Mouse (Mus musculus) embryonic facial prominence, embryonic 13.5 days (tissue): ENCODE data around the gene Hectd4. TPM values are rescaled to one million over a fixed set of nuclear protein-coding genes. Genes with fewer than 3 reads are reported as not detected.

ENCODE experiments used
- ATAC-seq: fragments of 200-750 bp; cut with Nextera tagmentation; 2 replicates; pipeline ENCODE4 v1.8.0; 2017; ENCODE audit warnings: low read depth; ENCODE audit not compliant: insufficient number of reproducible peaks, insufficient read depth, low FRiP score, low TSS enrichment
- H3K27ac ChIP-seq: fragments of 300-500 bp; sonication (generic); 2 replicates; pipeline ENCODE4 v1.5.1; 2015; ENCODE audit warnings: moderate library complexity, mild to moderate bottlenecking, inconsistent platforms
- H3K27me3 ChIP-seq: fragments of 300-500 bp; sonication (generic); 2 replicates; pipeline ENCODE4 v1.6.1; 2015; ENCODE audit warnings: mild to moderate bottlenecking, inconsistent platforms
- H3K36me3 ChIP-seq: fragments of 300-500 bp; sonication (generic); 2 replicates; pipeline ENCODE4 v1.6.1; 2015; ENCODE audit warnings: mild to moderate bottlenecking, inconsistent platforms
- H3K4me1 ChIP-seq: fragments of 300-500 bp; sonication (generic); 2 replicates; pipeline ENCODE4 v1.6.1; 2015; ENCODE audit warnings: inconsistent platforms
- H3K4me2 ChIP-seq: fragments of 300-500 bp; sonication (generic); 2 replicates; pipeline ENCODE4 v1.6.1; 2015; ENCODE audit warnings: moderate library complexity, mild to moderate bottlenecking, inconsistent platforms
- H3K4me3 ChIP-seq: fragments of 300-500 bp; sonication (generic); 2 replicates; pipeline ENCODE4 v1.5.1; 2015; ENCODE audit warnings: mild to moderate bottlenecking, inconsistent platforms
- H3K9ac ChIP-seq: fragments of 300-500 bp; sonication (generic); 2 replicates; pipeline ENCODE4 v1.6.1; 2015; ENCODE audit warnings: mild to moderate bottlenecking, inconsistent platforms
- H3K9me3 ChIP-seq: fragments of 300-500 bp; sonication (generic); 2 replicates; pipeline ENCODE4 v1.6.1; 2016; ENCODE audit warnings: inconsistent platforms
- WGBS: fragments of 180-500 bp; shearing (Covaris S2); methylation state at CpG from one replicate; pipeline ENCODE4 v1.1.7; 2015; ENCODE audit warnings: mixed read lengths; 5-methylcytosine and 5-hydroxymethylcytosine counted together
- polyA plus RNA-seq: library from polyadenylated mRNA; unstranded; fragments of >200 nt; fragmentation: Nextera tagmentation; extraction: Ambion mirVana; gene quantifications from 2 replicates; pipeline ENCODE4 v1.2.1, GENCODE M21; 2015

Hectd4 gene
- polyA plus RNA-seq, 1 experiment from 2014 or later = 4.7 TPM

DNA sequence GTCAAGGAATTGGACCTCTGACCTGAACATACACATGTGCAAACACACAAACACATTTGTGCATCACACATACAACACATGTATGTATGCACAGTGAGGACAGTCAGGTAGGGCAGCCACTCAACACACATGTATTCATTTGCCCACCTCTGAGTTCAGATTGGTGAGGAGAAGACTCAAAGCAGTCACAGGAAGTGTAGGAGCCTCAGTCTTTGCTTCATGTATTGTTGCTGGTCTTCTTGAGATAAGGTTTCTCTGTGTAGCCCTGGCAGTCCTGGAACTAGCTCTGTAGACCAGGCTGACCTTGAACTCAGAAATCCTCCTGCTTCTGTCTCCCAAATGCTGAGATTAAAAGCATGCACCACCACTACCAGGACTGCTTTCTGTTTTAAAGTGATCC, 21.2 kb downstream of the Hectd4 start:
- Histone ChIP-seq H3K9me3 (no peaks in the 10 kb centered on the region), H3K9ac (no peak overlapping the region), H3K27me3 (no peaks in the 10 kb centered on the region), H3K4me3 (no peak overlapping the region), H3K4me1 (no peaks in the 10 kb centered on the region), H3K4me2 (no peak overlapping the region), H3K36me3 (no peaks in the 10 kb centered on the region), H3K27ac (no peak overlapping the region)
- ATAC-seq = no peak

DNA sequence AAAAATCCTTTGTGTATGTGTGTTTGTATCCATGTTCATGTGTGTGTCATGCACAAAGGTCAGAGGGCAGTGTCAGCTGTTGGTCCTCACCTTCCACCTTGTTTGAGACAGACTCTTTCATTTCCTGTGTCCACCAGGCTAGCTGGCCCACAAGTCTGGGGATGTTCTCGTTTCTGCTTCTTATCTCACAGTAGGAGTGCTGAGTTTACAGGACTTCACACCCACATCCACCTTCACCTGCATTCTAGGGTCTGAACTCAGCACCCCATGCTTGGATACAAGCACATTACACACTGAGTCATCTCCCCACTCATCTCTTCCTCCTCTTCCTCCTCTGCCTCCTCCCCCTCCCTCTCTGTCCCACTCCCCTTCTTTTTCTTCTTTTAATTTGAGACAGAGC, 22.2 kb downstream of the Hectd4 start:
- 67% methylated on average over 1 of the region's 1 CpGs for WGBS
- H3K4me1 ChIP-seq = no peaks in the 10 kb centered on the region
- no peak overlapping the region for H3K9ac ChIP-seq
- no peaks in the 10 kb centered on the region for H3K36me3 ChIP-seq
- H3K27ac ChIP-seq = no peak overlapping the region
- H3K4me3 ChIP-seq = no peak overlapping the region
- H3K9me3 ChIP-seq = no peaks in the 10 kb centered on the region
- no peak overlapping the region for H3K4me2 ChIP-seq
- no peaks in the 10 kb centered on the region for H3K27me3 ChIP-seq
- no peak for ATAC-seq

DNA sequence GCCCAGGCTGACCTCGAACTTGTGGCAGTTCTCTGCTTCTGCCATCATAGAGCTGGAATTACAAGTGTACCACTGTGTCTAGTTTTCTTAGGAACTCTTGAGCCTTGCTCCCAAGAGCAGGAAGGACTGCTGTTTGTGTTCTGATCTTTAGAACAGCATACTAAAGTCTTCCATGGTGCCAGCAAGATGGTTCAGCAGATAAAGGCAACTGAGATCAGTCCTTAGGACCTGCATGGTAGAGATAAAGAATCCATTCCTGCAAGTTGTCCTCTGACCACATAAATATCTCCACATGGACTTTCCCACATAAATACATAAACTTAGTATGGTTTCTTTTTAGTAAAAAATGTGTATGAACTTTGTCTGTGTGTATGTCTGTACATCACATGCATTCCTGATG, 22.7 kb downstream of the Hectd4 start:
- Histone ChIP-seq H3K9ac (no peak overlapping the region), H3K27ac (no peak overlapping the region), H3K4me2 (no peak overlapping the region), H3K4me3 (no peak overlapping the region), H3K9me3 (no peaks in the 10 kb centered on the region), H3K36me3 (no peaks in the 10 kb centered on the region), H3K4me1 (no peaks in the 10 kb centered on the region), H3K27me3 (no peaks in the 10 kb centered on the region)
- WGBS = 88% methylated on average over 1 of the region's 1 CpGs
- no peak for ATAC-seq

DNA sequence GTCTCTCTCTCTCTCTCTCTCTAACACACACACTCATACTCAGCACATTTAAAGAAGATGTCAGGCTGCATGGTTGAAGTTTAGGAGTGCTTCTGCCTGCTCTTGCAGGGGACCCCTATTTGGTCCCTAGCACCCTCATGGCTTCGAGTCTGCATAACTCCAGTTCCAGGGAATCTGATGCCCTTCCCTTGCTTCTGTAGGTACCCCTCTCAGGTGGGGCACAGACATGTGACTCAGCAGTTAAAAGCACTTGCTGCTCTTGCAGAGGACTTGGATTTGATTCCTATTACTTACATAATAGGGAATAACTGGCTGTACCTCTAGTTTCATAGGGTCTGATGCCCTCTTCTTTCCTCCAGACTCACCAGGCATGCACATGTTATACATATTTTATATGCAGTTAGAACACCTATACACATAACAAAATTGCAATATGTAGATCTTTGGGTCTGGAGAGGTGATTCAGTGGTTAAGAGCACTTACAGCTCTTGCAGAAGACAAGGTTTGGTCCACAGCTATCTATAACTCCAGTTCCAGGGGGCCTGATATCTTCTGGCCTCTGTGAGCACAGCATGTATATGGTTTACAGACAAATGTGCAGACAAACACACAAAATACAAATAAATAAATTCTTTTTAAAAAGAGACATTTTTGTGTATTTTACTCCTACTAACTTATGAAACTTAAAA, 23.8 kb downstream of the Hectd4 start:
- H3K27ac ChIP-seq = no peak overlapping the region
- no peaks in the 10 kb centered on the region for H3K36me3 ChIP-seq
- 91% methylated on average over 1 of the region's 1 CpGs for WGBS
- no peak overlapping the region for H3K9ac ChIP-seq
- H3K4me1 ChIP-seq = no peaks in the 10 kb centered on the region
- H3K4me2 ChIP-seq = no peak overlapping the region
- no peak for ATAC-seq
- no peaks in the 10 kb centered on the region for H3K9me3 ChIP-seq
- H3K27me3 ChIP-seq = no peaks in the 10 kb centered on the region
- H3K4me3 ChIP-seq = no peak overlapping the region

DNA sequence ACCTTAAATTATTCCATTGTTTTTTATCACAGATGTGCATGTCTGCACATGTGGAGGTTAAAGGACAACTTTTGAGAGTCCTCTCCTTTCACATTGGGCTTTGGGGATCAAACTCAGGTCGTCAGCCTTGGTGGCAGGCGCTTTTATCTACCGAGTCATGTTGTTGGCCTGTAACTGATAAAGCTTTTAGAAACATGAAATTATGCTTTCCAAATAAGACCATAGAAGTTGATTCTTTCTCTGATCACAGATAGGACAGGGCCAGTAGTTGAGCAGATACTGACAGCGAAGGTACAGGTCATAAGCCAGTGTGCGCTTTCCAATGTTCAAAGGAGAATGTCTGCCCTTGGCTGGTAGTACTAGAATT, 24.3 kb downstream of the Hectd4 start:
- 88% methylated on average over 5 of the region's 5 CpGs for WGBS
- Histone ChIP-seq H3K9me3 (no peaks in the 10 kb centered on the region), H3K4me3 (no peak overlapping the region), H3K4me2 (no peak overlapping the region), H3K27me3 (no peaks in the 10 kb centered on the region), H3K9ac (no peak overlapping the region), H3K36me3 (no peaks in the 10 kb centered on the region), H3K4me1 (no peaks in the 10 kb centered on the region), H3K27ac (no peak overlapping the region)
- no peak for ATAC-seq

DNA sequence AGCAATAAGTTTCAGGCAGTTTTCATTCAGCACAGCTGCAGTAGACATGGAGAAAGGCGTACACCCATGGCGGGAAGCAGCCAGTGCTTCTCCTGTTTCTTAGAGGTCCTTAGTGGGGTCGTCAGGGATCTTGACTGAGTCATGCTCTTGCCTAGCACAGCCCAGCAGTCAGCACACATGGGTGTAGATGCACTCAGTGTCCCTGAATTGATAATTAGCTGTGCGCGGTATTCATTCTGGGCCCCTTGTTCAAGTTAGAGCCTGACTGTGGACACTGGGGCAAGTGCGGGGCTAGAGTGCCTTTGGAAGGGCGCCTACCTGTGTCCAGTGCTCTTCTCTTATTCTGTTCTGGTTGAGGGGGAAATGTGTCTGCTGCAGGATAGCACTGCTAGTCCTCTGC, 25.2 kb downstream of the Hectd4 start:
- no peak overlapping the region for H3K9ac ChIP-seq
- ATAC-seq = no peak
- H3K4me2 ChIP-seq = no peak overlapping the region
- no peaks in the 10 kb centered on the region for H3K36me3 ChIP-seq
- H3K4me1 ChIP-seq = no peaks in the 10 kb centered on the region
- H3K4me3 ChIP-seq = no peak overlapping the region
- H3K27me3 ChIP-seq = no peaks in the 10 kb centered on the region
- no peaks in the 10 kb centered on the region for H3K9me3 ChIP-seq
- WGBS = 81% methylated on average over 7 of the region's 7 CpGs
- no peak overlapping the region for H3K27ac ChIP-seq

DNA sequence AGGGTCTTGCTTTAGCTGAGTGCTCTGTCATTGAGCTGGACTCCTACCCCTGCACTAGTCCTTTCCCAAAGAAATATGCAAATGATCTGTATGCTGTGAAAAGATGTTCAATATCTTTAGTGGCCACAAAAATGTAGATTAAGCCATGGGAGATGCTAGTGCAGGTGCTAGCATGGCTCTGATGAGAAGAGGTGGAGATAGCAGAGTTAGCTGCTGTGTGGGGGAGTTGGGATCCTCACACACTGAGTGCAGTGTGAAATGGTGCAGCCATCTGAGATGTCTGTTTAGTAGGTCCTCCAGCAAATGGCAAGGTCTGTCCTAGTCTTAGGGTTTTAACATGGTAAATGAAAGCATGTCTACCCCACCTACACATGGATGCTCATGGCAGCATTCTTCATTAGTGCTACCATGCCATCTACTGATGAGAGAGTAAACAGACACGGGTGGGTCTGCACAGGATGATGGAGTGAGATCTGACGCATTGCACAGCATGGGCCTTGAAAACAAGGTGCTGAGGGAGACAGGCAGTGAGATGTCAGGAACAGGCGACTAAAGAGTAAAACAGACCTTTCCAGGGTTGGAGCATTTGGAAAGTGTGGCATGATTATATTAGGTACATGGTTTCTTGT, 28.9 kb downstream of the Hectd4 start:
- H3K4me2 ChIP-seq = no peak overlapping the region
- no peak overlapping the region for H3K27ac ChIP-seq
- no peaks in the 10 kb centered on the region for H3K4me1 ChIP-seq
- H3K9me3 ChIP-seq = no peaks in the 10 kb centered on the region
- H3K36me3 ChIP-seq = peaks cover 2% of the 10 kb centered on the region
- WGBS = 82% methylated on average over 3 of the region's 3 CpGs
- H3K4me3 ChIP-seq = no peak overlapping the region
- no peak overlapping the region for H3K9ac ChIP-seq
- no peak for ATAC-seq
- no peaks in the 10 kb centered on the region for H3K27me3 ChIP-seq

DNA sequence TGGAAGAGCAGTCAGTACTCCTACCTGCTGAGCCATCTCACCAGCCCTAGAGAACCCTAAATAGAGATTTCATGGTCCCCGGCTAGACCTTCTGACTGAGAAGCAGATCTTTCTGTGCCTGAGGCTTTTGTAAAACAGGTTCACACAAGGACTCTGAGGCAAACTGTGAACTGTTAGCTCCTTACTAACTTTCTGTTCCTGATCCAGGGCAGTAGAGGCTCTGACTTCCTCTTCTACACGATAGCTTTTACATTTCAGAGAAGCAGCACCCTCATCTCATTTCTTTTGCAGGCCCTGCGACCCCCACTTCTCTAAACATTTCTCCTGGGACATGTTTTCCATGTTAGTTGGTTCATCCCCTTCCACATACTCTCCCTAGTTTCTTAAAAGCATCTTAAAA, 29.7 kb downstream of the Hectd4 start:
- no peaks in the 10 kb centered on the region for H3K27me3 ChIP-seq
- WGBS = 83% methylated on average over 3 of the region's 3 CpGs
- H3K4me2 ChIP-seq = no peak overlapping the region
- no peaks in the 10 kb centered on the region for H3K4me1 ChIP-seq
- no peak overlapping the region for H3K9ac ChIP-seq
- H3K9me3 ChIP-seq = no peaks in the 10 kb centered on the region
- H3K4me3 ChIP-seq = no peak overlapping the region
- H3K36me3 ChIP-seq = peaks cover 8% of the 10 kb centered on the region
- no peak for ATAC-seq
- H3K27ac ChIP-seq = no peak overlapping the region

DNA sequence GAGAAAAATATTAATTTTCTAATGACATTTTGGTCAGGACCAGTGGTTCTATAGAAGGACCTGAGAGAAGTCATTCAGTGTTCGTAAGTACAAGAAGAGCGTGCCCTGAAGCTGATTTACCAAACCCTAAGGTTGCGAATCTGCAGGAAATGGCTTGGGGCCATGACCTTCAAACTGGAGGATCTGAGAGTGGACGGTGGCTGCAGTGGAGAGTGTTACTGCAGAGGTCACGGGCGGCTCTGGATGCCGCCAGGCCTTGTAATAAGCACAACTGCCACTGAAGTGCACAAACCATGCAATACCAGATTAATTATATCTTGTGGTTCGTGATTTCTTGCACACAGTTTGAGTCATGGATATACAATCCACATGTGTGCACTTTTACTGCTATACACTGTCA, 31.8 kb downstream of the Hectd4 start:
- no peaks in the 10 kb centered on the region for H3K4me1 ChIP-seq
- no peak overlapping the region for H3K4me3 ChIP-seq
- no peak overlapping the region for H3K27ac ChIP-seq
- no peak for ATAC-seq
- peaks cover 25% of the 10 kb centered on the region for H3K36me3 ChIP-seq
- no peaks in the 10 kb centered on the region for H3K9me3 ChIP-seq
- WGBS = 52% methylated on average over 8 of the region's 8 CpGs
- no peak overlapping the region for H3K4me2 ChIP-seq
- H3K9ac ChIP-seq = no peak overlapping the region
- H3K27me3 ChIP-seq = no peaks in the 10 kb centered on the region

DNA sequence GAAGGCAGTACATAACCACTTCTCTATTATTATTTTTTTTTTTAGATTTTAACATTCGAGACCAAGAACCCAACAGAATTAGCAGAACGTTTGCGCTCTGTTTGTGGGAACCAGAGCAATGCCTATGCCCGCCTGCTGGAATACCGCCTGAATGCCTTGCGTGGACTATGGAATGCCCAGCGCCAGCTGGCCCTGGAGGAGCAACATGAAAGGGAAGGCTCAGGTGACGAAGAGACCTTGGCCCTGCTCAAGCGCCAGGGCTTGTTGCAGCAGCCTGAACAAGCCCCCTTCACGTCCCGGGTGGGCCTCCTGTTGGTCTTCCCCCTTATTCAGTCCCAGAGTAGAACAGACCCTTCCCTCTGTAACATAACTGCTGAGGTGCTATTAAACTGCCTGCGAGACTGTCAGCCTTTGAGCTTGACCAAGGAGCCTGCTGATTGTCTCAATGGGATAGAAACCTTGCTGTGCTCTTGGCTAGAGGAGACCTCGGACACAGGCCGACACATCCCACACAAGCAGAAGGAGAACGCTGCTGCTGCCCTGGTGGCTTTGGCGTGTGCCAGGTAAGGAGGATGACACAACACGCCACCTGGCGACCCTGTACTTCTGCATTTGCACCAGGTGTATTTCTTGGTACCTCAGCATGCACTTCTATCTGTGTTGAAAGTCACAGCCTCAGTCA, 33.9 kb downstream of the Hectd4 start:
- Histone ChIP-seq H3K9me3 (no peaks in the 10 kb centered on the region), H3K36me3 (peaks cover 34% of the 10 kb centered on the region), H3K4me2 (no peak overlapping the region), H3K27me3 (no peaks in the 10 kb centered on the region), H3K9ac (no peak overlapping the region), H3K4me3 (no peak overlapping the region), H3K27ac (no peak overlapping the region), H3K4me1 (no peaks in the 10 kb centered on the region)
- no peak for ATAC-seq
- WGBS = 88% methylated on average over 18 of the region's 18 CpGs

DNA sequence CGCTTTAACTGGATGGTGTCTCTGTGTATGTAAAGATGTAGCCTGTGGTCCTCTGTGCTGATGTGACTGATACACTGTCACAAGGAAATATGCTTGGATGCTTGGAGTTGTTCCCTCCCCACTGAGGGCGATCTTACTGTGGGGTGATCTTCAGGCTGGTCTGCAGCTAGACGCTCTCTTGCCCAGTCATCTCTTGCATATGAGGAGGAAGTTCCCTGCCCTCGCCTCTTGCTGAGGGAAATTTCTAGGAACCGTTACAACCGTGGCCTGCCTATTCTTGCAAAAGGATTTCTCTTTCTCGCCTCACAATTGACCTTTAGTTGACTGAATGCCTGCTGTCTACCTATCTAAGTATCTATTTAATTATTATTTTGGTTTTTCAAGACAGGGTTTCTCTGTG, 35.0 kb downstream of the Hectd4 start:
- Histone ChIP-seq H3K27me3 (no peaks in the 10 kb centered on the region), H3K9ac (no peak overlapping the region), H3K9me3 (no peaks in the 10 kb centered on the region), H3K4me3 (no peak overlapping the region), H3K36me3 (peaks cover 38% of the 10 kb centered on the region), H3K4me1 (no peaks in the 10 kb centered on the region), H3K4me2 (no peak overlapping the region), H3K27ac (no peak overlapping the region)
- no peak for ATAC-seq
- WGBS = 88% methylated on average over 7 of the region's 7 CpGs

DNA sequence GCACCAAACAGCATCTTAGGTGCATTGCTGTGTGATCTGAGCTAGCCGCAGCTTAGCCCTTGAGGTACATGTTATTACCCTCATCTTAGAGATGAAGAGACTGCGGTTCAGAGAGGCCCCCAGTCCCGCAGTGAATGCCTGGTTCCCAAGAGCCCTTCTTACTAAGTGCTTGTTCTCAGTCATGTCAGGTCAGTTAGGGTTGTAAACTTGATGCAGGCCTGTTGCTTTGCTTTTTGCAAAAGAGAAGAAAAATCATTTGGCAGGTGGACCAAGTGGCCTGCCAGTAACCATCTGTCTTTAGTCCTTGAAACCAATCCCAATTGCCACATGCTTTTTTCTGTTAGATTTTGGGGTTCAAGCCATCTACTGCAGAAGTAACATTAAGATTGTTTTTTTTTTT, 41.8 kb downstream of the Hectd4 start:
- no peaks in the 10 kb centered on the region for H3K4me1 ChIP-seq
- H3K36me3 ChIP-seq = peaks cover 44% of the 10 kb centered on the region
- no peaks in the 10 kb centered on the region for H3K27me3 ChIP-seq
- no peak overlapping the region for H3K4me2 ChIP-seq
- 86% methylated on average over 3 of the region's 3 CpGs for WGBS
- no peak for ATAC-seq
- no peak overlapping the region for H3K27ac ChIP-seq
- H3K4me3 ChIP-seq = no peak overlapping the region
- no peaks in the 10 kb centered on the region for H3K9me3 ChIP-seq
- no peak overlapping the region for H3K9ac ChIP-seq
